Mouse (Mus musculus) embryo, embryonic 11.5 days (tissue): ENCODE data around the gene Ccdc60.
"Not testable (repeated sequence)": the region's sequence is repeated elsewhere in the genome, so short reads cannot be mapped to it uniquely, and the experiment has no call there.

Experiments used
- DNase-seq: peaks from one replicate; pipeline ENCODE4 v3.0.0-alpha.2; 2012; ENCODE audit warnings: low read depth, low spot score

Ccdc60 gene

DNA sequence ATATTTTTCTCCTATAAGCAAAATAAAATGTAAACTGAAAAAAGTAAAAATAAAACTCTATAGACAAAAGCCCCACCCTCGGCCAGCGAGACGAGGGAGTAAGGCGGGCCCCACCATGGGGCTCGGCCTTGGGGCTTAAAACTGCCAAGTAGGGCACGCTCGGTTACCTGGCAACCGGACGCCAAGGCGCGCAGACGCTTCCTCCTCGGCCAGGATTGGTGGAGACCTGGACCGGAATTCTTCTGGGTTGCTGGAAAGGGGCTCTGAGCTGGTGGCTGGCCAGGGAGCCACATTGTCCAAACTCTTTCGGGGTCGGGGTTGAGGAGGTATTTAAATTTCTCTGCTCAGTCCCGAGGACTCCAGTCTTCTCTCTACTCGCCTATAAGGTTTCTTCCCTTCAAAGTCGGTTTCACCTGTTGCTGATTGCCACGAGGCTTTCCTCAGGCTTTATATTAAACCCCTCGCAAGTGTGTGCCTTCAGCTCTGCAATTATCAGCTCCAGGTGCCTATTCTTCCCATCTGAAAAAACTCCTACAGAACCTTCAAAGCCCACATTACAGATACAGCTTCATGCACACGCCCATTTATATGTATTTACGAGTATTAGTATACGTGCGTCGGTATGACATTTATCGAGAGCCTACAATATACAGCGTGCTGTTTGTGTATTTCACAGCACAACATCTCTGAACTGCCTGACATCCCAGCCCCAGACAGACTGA, at the start of gene Ccdc60:
Gene Ccdc60 (minus strand): TSS at position 137 of the 722 bp plus-strand sequence.
- peak; percentile 49 for DNase-seq

GRCm38 (mm10) chr5:116336191-116336590, 47.4 kb upstream of the Ccdc60 start:
- DNase-seq: no peak

DNA sequence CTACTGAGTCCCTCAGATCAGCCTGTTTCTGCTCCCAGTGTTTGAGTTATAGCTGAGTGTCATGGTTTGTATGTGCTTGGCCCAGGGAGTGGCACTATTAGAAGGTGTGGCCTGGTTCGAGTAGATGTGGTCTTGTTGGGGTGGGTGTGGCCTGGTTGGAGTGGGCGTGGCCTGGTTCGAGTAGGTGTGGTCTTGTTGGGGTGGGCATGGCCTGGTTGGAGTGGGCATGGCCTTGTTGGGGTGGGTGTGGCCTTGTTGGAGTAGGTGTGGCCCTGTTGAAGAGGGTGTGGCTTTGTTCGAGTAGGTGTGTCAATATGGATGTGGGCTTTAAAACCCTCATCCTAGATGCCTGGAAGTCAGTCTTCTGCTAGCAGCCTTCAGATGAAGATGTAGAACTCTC, 40.1 kb upstream of the Ccdc60 start:
- DNase-seq: no peak

- no peak for DNase-seq
Observed at GRCm38 (mm10) chr5:116323401-116323800, 34.6 kb upstream of the Ccdc60 start.

GRCm38 (mm10) chr5:116322365-116323027, 33.7 kb upstream of the Ccdc60 start:
- no peak for DNase-seq

DNA sequence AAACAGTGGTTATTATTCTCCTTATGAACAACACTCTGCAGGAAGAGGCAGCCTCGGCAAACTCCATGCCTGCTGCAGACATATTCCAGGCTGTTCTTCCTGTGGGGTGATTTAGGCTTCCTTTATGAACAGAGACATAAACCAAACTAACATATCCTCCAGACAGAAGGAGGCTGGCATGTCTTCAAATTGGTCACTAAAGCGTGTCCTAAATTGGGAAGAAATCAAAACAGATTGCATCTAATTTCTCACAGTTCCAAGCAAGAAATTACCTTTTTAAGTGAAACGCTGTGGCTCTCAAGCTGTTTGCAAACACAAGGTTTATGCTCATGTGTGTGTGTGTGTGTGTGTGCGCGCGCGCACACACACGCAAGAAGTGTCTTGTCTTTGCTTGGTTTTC, 24.9 kb upstream of the Ccdc60 start:
- no peak for DNase-seq

DNA sequence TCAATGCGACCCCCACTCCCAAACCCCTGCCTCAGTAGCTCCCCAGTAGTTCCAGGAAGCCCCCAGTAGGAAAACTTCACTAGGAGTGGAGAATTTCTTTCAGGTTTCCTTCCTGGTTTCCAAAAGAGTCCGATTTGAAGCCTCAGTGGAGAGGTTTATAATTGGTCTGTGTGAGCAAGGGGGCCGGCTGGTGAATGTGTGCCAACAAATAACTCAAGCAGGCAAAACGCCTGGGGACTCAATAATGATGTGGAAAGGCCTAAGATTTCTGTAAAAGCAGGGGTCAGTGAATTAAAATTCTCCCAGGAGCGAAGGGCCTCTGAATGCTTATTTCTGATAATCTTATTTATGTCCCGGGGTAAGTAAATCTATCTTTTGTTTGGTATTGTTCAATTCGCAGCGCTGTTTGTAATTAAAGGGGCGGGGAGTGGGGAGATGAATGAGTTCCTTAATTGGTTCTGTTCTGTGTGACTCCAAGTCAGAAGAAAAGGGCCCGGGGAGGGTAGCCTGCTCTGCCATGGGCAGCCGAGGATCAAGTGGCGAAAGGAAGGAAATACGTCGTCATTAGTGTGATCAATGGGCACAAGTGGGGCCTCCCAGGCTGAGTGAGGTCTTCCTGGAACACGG, 23.4 kb upstream of the Ccdc60 start:
- DNase-seq: no peak

- DNase-seq: no peak
Observed at GRCm38 (mm10) chr5:116311636-116312035, 22.9 kb upstream of the Ccdc60 start.

DNA sequence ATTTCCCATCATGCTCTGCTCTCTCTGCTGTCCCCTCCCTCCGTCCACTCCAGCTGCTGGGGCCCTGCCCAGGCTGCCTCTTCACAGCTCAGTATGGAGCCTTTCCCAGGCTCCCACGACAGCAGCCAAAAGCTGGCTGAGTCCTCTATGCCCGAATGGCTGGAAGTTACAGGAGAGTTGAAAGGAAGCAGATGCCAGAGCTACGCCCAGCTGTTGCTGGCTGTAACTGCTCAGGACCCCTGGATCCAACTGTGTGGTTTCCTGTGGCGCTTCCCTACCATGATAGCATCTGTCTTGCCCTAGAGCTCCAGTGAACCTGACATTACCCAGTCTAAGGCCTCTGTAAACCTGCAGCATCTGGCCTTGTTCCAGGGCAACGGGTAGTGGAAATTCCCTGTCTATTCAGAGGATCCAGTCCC, 20.6 kb upstream of the Ccdc60 start:
- no peak for DNase-seq

- no peak for DNase-seq
Observed at GRCm38 (mm10) chr5:116305557-116305956, 16.8 kb upstream of the Ccdc60 start.

DNA sequence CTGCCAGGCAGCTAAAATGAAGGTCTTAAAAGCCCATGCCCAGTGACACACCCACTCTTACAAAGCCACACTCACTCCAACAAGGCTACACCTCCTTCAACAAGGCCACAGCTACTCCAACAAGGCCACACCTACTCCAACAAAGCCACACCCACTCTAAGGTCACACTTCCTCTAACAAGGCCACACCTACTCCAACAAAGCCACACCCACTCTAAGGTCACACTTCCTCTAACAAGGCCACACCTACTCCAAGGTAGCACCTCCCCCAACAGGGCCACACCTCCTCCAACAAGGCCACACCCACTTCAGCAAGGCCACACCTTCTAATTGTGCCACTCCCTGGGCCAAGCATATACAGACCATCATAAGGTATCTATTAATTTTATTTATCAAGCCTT, 16.4 kb upstream of the Ccdc60 start:
- not testable (repeated sequence) for DNase-seq

GRCm38 (mm10) chr5:116300984-116301383, 12.2 kb upstream of the Ccdc60 start:
- no peak for DNase-seq

- no peak for DNase-seq
Observed at GRCm38 (mm10) chr5:116293501-116293900, 4.7 kb upstream of the Ccdc60 start.

GRCm38 (mm10) chr5:116290584-116290983, 1.8 kb upstream of the Ccdc60 start:
- no peak for DNase-seq

- no peak for DNase-seq
Observed at GRCm38 (mm10) chr5:116289897-116290296, 1.1 kb upstream of the Ccdc60 start.

- DNase-seq: no peak
Observed at GRCm38 (mm10) chr5:116288183-116288582, 602 bp downstream of the Ccdc60 start.

DNA sequence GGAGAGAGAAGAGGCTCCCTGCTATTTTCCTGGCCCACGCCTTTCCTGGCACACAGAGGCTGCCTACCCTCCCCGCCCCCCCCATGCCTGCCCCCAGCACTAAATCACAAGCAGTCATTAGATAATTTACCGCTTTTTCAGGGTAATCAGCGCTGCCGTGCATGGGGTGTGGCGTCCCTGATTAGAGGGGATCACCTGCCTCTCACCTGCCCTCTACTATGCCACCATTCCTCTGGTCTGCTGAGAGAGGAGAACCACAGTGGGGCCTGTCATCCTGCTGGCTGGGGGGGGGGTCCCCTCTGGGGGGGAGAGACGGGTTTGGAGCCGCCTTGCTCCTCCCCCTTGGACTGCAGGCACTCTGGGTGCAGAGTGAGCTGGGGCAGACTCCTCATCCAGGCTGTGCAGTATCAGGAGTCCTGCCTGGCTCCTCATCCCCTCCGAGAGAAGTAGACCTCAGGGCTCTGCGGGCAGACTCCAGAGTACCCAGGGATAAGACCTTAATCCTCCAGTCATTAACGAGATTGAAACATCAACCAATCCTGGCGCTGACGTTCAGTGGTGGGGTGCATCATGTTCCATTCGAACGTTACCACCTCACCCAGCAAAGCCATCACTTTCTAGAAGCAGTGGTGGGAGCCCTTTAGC, 3.1 kb downstream of the Ccdc60 start:
- no peak for DNase-seq

DNA sequence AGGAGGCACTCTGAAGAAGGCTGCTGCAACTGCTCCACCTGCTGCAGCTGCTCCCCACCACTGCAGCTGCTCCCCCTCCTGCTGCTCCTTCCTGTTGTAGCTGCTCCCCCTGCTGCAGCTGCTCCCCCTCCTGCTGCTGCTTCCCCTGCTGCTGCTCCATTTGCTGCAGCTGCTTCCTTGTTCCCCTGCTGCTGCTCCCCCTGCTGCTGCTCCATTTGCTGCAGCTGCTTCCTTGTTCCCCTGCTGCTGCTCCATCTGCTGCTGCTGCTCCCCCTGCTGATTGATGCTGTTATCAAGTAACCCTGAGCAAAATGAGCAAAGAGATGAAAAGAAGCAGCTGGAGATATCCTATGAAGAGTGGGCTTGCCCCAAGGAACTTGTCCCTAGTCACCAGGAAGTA, 8.3 kb downstream of the Ccdc60 start:
- DNase-seq: no peak

DNA sequence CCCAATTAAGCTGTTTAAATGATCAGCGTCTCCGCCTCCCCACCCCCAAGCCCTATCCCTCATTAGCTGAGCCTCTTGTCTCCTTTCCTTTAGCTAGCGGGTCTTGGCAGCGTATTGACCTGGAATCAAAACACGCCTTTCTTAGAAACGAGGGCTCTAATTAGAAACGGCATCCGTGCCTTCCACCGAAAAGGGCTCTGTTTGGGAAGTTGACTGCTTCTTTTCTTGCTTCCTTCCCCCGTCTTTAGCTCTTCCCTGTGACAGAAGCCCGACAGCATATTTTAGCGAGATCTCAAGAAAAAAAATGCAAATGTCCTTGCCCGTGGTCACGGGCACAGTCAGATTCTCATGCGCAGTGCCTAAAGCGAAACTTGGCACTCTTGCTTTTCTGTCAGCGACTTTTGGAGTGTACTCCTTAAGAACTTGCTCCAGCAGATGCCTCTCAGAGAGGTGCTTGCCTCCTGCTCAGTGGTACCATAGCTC, 10.3 kb downstream of the Ccdc60 start:
- DNase-seq: no peak

DNA sequence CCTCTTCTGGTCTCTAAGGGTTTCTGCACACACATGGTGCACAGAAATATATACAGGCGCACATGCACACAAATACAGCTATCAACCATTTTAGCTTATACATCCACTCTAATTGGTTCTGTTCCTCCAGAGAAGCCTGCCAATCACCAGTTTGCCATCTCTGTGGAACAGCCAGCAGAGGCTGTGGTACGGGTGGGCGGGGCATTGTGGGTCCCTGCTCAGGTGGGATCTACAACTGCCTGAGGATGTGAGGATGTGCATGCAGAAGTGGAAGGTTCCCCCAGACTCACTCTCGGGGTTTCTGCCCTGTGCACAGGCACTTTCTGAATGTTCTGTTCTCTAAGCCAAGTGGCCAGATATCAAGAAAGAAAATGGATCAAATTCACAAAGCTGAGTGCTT, 10.8 kb downstream of the Ccdc60 start:
- no peak for DNase-seq

- DNase-seq: no peak
Observed at GRCm38 (mm10) chr5:116274818-116275217, 14.0 kb downstream of the Ccdc60 start.

GRCm38 (mm10) chr5:116274365-116274764, 14.4 kb downstream of the Ccdc60 start:
- DNase-seq: no peak
